Mouse (Mus musculus) CD4-positive, CD25-positive, alpha-beta regulatory T cell, adult 4 months (primary cell): Measurements from ENCODE around the gene Vps16. TPM values are rescaled to one million over a fixed set of nuclear protein-coding genes. Genes with fewer than 3 reads are reported as not detected.
A peak's percentile ranks its signal among the peaks of the same experiment; 100 is the strongest.

ENCODE experiments used
- ATAC-seq: one replicate; pipeline ENCODE4 v1.8.0; 2017
- polyA plus RNA-seq, 2 experiments: library from polyadenylated mRNA; unstranded; fragments of 100-300 nt; shearing (Covaris generic); gene quantifications; one replicate each; pipeline ENCODE4 v1.2.1; 2017

Vps16 gene
- 100 to 1,000 TPM; 243 to 271 TPM for polyA plus RNA-seq

- peak; percentile 91 for ATAC-seq
Measured at GRCm38 (mm10) chr2:130424126-130424853, at the start of gene Vps16, which contains the start of gene Pced1a. TSS of gene Vps16 (plus strand) at chr2:130424339. TSS of gene Pced1a (minus strand) at chr2:130424701.

- no peak for ATAC-seq
Measured at GRCm38 (mm10) chr2:130374951-130375350, 49.2 kb upstream of the Vps16 start.

- no peak for ATAC-seq
Measured at GRCm38 (mm10) chr2:130383205-130383604, 40.9 kb upstream of the Vps16 start.

GRCm38 (mm10) chr2:130383895-130384294 lies 40.2 kb upstream of the Vps16 start:
- ATAC-seq, result no peak

GRCm38 (mm10) chr2:130386212-130386611 lies 37.9 kb upstream of the Vps16 start:
- no peak for ATAC-seq

- ATAC-seq, result no peak
Measured at GRCm38 (mm10) chr2:130388796-130389195, 35.3 kb upstream of the Vps16 start.

GRCm38 (mm10) chr2:130390993-130391625 lies 33.0 kb upstream of the Vps16 start:
- ATAC-seq, result no peak

GRCm38 (mm10) chr2:130392836-130393235 lies 31.3 kb upstream of the Vps16 start:
- ATAC-seq, result no peak

- no peak for ATAC-seq
Measured at GRCm38 (mm10) chr2:130395696-130396095, 28.4 kb upstream of the Vps16 start.

- ATAC-seq, result no peak
Measured at GRCm38 (mm10) chr2:130397186-130397985, 26.8 kb upstream of the Vps16 start, which contains the start of gene Cpxm1. TSS of gene Cpxm1 (minus strand) at chr2:130397574.

GRCm38 (mm10) chr2:130398091-130398490 lies 26.0 kb upstream of the Vps16 start:
- ATAC-seq, result no peak

GRCm38 (mm10) chr2:130400046-130400445 lies 24.1 kb upstream of the Vps16 start:
- no peak for ATAC-seq

GRCm38 (mm10) chr2:130401891-130402290 lies 22.2 kb upstream of the Vps16 start:
- no peak for ATAC-seq

- ATAC-seq, result no peak
Measured at GRCm38 (mm10) chr2:130404939-130405338, 19.2 kb upstream of the Vps16 start, which contains the start of the genes Gm28372 and 1700020A23Rik. TSS of gene Gm28372 (plus strand) at chr2:130405239. TSS of gene 1700020A23Rik (plus strand) at chr2:130405259.

GRCm38 (mm10) chr2:130406178-130406577 lies 18.0 kb upstream of the Vps16 start, which contains the start of gene Tmem239:
TSS of gene Tmem239 (plus strand) at chr2:130406478.
- no peak for ATAC-seq

GRCm38 (mm10) chr2:130408194-130408593 lies 15.9 kb upstream of the Vps16 start:
- no peak for ATAC-seq

GRCm38 (mm10) chr2:130411558-130412495 lies 12.3 kb upstream of the Vps16 start:
- peak; percentile 75 for ATAC-seq

- no peak for ATAC-seq
Measured at GRCm38 (mm10) chr2:130412775-130413174, 11.4 kb upstream of the Vps16 start.

- ATAC-seq, result no peak
Measured at GRCm38 (mm10) chr2:130414094-130414856, 9.9 kb upstream of the Vps16 start.

GRCm38 (mm10) chr2:130421781-130422620 lies 2.1 kb upstream of the Vps16 start:
- ATAC-seq, result no peak
